Mouse (Mus musculus) lung, postnatal 0 days (tissue): ENCODE data around the gene Kitl.

Experiments
- CTCF ChIP-seq: IDR thresholded peaks from 2 replicates; pipeline ENCODE4 v1.5.1; 2016; ENCODE audit warnings: antibody characterized with exemption, mild to moderate bottlenecking
- EP300 ChIP-seq: IDR thresholded peaks from 2 replicates; pipeline ENCODE4 v1.6.1; 2016; ENCODE audit warnings: antibody characterized with exemption, mild to moderate bottlenecking, control low read depth

DNA sequence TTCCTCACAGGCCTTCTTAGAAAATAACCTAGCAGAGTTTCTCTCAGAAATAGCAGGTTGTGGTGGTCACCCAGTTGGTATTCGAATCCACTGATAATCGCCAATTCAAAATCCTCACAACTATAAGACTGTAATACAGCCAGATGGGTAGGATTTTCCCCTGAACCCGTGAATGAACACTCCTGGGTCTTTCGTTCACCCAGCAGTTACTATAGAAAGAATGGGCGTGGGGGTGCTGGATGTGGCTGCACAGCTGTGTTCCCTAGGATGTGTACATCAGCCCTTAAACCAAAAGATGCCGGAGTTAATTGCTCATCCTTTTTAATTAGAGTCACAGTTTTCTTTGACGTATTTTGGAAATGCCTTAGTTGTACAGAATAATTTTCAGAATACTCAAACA, 50.9 kb downstream of the Kitl start:
- TF ChIP-seq CTCF (no peak), EP300 (no peak)
